Mouse (Mus musculus): ENCODE measurements around the gene Nell1.

Gene Nell1

GRCm38 (mm10) chr7:50549572-50549971, 574.9 kb downstream of the Nell1 start:
- DNase-seq (ENCODE audit: low spot score) = no peak

GRCm38 (mm10) chr7:50551426-50551825, 576.8 kb downstream of the Nell1 start:
- DNase-seq (ENCODE audit: low spot score) = no peak

DNA sequence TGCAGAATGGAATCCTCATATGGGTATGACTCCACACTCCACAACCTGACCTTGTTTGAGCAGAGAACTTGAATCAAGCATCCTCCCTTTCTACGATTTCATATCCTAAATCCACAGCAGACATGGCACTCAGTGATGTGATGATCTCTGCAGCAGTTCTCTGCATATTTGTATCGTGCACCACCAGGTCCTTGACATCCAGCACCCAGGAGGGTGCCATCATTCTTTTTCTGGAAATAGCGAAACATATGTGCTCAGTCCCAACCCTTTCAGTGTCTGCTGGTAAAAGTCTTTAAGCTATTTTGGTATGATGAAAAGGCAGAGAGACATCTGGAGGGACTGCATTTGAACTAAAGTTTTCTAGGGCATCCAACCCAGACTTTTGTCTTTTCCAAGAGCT, 588.0 kb downstream of the Nell1 start:
- DNase-seq (ENCODE audit: low spot score) = no peak

DNA sequence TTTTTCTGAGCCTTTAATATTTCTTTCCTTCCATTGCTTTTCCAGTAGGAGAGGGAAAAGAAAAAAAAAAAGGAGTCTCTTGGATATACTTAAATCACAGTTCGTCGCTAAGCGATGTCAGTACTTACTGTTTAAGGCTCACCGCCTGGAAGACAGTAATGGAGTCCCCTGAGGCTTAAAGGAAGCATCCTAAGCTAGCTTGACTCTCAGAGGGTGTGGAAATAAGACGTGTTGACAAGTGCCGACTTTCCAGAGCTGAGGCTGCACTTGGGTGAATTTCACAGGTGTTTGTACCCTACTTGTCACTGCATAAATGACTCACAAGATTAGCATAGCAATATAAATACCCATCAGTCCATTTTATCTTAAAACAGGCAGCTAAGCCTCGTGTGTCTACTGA, 599.2 kb downstream of the Nell1 start:
- DNase-seq (ENCODE audit: low spot score) = no peak

DNA sequence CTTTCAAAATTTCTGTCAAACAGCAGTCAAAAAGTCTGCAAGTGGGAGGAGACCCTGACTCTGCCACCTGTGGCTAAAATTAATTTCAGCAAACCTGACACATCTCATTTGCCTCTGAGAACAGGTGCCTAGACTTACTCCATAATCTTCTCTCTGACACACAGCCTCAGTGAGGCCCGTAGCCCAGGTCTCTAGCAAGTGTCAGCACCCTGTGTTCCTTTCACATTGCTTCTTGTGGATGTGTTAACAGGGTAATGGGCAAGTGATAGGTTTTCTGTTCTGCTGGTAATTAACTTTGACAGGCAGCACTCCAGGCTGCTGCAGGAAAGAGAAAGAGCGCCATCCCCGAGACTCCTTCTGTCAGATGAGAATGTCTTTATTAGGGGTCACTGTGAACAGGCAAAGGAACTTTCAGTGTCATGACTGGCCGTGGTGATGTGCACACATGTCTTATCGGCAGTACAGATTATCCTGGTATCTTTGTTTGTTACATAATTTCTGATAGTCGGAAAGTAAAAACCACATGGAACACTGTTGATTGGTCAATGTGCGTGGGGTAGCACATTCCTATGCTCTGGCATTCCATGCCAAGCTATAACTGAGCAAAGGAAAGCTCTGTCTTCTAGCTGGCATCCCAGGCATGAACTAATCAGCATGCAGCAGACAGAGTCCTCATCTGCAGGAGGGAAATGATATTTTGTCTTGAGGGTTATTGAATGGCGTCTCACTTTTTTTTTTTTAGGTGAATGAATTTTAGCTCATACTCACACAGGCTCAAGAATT, 614.2 kb downstream of the Nell1 start:
- no peak for DNase-seq (ENCODE audit: low spot score)

DNA sequence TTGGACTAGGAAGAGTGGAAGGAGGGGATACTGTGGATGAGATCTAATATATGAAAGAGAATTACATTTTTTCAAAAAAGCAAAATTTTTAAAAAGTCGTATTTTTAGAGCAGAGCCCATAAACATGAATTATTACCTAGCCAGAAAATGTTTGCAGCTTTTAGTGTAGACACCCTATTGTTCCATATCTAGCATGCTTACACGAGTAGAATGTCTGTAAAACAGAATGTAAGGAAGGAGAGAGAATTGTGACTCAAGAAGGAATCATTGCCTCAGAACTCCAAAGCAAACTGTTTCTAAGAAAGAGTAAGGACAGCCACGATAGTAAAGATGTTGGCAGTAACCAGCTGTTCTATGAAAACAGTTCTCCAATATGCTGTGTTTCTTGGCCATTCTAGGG, 624.2 kb downstream of the Nell1 start, which contains the start of gene 4933405O20Rik:
4933405O20Rik (plus strand) TSS at position 301 of the 400 bp plus-strand sequence.
- no peak for DNase-seq (ENCODE audit: low spot score)

DNA sequence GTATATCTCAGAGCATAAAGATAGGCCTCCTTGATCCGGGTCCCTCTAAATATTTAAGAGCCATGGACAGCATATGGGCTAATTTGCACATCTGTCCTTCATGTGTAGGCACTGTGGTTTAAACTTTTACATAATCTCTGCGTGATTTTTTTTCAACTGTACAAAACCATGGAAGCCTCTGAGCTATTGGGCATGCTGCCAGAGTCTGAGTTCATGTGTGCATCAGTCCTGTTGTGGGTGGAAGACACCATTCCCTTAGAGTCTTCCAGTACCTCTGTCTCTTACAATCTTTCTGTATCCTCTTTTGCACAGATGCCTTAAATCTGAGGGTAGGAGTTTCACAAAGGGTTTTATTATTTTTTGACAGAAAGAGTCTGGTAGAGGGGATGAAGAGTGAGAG, 639.4 kb downstream of the Nell1 start:
- DNase-seq (ENCODE audit: low spot score) = no peak

DNA sequence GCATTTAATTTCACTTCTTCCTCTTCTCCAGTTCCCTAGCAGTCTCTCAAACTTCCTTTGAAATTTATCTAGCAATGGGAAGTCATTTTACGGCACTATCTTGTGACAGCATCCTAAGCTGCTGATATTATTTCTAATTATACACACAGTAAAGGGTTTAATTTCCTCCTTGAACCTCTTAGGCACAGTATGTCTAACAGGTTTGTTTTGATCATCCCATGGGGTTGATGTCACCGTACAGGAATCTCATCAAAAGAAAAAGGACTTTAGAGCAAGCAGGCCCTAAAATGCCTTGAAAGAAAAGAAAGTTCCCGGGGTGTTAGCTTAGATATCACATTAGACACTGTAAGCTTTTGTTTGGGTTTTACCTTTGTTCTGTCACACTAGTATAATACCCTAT, 654.5 kb downstream of the Nell1 start:
- no peak for DNase-seq (ENCODE audit: low spot score)

DNA sequence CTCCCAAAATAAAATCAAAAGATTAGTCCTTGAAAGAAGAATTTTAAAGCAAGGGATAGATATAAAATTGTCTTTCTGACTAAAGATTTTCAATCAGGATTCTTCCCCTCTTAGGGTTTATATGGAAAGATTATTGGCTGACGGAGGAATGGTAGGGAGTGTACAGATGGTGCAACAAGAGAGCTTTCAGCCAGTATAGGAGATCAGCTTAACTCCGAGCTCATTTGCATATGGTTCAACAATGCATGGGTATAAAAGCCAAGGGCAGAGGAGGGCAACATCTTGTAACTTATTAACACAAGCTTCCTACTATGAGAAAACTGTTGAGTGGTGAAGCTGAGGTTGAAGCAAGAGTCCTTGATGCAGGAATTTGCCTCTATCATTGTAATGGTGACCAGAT, 658.5 kb downstream of the Nell1 start:
- DNase-seq (ENCODE audit: low spot score) = no peak

DNA sequence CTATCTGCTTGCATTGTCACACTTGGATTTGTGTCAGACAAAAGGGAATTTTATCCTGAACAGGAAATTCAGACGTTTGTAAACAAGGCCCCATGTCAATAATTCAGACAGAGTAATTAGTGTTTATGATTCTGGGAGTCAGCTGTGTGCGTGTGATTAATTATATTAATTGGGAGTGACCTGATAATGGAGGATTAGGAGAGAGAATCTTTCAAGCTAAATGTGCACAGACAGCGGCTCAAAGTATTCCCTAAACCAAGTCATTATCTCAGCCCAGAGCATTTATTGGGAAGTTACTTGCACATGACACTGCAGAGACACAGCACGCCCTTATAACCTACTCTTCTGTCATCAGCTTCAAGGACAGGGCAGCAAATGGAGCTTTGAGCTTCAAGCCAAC, 697.6 kb downstream of the Nell1 start:
- DNase-seq (ENCODE audit: low spot score) = no peak

DNA sequence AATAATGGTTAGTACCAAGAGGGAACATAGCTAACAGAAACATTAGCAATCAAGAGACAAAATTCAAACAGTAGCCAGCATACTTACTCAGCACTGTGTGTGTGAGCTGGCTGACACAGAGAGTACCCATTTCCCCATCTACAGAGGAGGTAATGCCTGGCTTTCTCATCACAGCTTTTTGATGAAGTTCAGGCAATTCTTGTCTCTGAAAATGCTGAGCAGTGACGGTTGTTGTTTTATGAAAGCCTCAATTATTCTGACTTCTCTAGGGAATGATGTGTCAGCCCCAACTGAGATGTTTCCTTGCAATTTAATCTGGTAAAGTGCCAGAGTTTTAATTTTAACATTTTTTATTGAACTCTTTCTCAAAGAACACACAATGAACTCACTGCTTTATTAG, 700.8 kb downstream of the Nell1 start:
- no peak for DNase-seq (ENCODE audit: low spot score)

DNA sequence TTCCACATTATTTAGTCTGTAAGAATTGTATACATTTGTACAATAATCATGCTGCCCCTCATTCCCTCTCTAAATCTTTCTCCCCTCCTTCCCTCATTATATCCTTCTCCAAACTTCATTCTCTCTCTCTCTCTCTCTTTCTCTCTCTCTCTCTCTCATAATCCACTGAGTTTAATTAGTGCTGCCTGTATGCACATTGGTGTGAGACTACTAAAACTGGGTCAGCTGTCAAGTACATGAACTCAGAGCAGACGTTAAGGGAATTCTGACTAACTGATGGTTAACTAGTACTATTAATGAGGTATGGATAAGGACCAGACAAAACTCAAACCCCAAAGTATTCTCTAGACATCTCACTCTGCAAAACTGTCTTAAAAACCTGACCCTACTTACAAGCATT, 702.8 kb downstream of the Nell1 start:
- DNase-seq (ENCODE audit: low spot score) = no peak

DNA sequence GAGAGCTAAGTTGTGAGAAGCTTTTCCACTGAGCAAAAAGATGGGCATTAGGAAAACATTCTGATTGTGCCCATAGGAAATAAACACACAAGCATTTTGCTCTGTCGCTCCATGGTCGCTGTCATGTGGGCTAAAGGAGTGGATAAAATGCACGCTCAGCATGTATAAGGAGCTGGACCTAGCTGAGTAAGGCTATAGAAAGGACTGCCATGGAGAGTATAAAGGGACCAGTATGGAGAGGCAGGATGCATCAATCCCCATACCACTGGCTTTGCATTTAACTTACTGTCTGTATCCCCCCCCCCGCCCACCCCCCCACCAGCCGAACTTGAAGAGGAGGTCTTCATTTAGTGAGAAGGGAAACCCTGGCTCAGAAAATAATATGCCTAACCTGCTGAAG, 711.7 kb downstream of the Nell1 start:
- DNase-seq (ENCODE audit: low spot score) = no peak

DNA sequence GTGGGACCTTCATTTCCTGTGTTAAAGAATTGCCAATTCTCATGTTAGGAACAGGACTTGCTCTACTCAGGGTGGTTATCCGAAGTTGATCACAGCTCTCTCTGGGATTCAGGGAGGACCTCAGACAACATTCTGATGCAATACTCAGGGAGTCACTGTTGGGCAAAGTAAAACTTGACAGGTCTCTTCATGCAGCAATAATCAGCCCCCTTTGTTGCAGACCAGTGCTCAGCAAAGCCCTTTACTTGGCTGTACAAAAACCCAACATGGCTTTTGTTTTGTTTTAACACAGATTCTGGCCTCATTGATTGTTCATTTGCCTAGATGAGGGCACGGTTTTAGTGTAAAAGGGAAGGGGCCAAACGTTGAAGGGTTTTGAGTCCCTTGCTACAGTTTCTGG, 750.5 kb downstream of the Nell1 start:
- no peak for DNase-seq (ENCODE audit: low spot score)

- DNase-seq (ENCODE audit: low spot score) = no peak
These were observed 756.3 kb downstream of the Nell1 start for GRCm38 (mm10) chr7:50730951-50731350.

DNA sequence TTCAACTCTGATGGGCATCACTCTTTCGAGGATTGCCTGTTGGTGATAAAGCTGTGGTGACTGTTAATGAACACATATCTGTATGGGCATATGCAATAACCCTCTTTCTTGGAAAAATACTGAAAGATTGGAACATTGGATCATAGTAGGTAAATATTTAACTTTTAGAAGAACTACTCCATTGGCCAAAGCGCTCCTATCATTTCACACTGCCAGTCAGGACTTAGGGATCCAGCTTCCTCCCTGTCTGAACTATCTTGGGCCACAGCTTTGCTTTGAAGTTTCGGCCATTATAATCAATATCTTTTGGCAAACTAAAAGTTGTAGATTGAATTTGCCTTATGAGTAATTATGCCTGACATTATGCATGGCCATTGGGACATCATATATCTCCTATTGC, 780.9 kb downstream of the Nell1 start:
- no peak for DNase-seq (ENCODE audit: low spot score)

- no peak for DNase-seq (ENCODE audit: low spot score)
These were observed 781.7 kb downstream of the Nell1 start for GRCm38 (mm10) chr7:50756409-50756808.

GRCm38 (mm10) chr7:50773516-50773915, 798.9 kb downstream of the Nell1 start:
- no peak for DNase-seq (ENCODE audit: low spot score)

DNA sequence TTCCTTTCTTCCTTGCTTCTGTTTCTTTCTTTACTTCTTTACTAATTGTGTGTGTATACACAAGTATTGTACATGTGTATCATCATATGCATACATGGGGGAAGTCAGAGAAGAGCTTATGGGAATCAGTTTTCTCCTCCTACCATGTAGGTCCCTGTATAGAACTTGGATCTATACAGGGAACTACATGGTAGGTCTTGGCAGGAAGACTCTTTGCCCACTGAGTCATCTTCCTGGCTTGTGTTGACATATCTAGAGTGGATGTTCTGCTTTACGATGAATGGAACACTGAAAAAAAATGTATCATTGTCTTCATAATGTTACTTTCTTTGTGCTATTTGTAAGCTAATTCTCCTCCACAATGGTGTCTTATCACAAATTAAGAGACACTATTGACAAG, 806.4 kb downstream of the Nell1 start:
- no peak for DNase-seq (ENCODE audit: low spot score)

DNA sequence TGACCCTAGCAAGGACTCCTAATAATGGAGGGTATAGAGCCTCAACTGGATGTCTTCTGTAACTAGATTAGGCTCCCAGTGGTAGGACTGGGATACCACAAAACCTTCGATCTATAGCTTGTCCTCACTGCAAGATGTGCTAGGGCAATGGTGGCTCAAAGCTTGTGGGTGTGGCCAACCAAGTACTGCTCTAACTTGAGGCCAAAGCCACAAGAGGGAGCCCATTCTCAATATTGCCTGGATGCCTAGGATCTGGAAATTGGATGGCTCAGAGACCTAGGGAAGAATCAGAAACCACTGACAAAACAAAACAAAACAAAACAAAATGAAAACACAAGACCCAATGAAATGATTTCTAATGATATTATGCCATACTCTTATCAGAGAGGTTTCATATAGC, 809.0 kb downstream of the Nell1 start:
- no peak for DNase-seq (ENCODE audit: low spot score)

- DNase-seq (ENCODE audit: low spot score) = no peak
These were observed 851.5 kb downstream of the Nell1 start for GRCm38 (mm10) chr7:50826180-50826579.

DNA sequence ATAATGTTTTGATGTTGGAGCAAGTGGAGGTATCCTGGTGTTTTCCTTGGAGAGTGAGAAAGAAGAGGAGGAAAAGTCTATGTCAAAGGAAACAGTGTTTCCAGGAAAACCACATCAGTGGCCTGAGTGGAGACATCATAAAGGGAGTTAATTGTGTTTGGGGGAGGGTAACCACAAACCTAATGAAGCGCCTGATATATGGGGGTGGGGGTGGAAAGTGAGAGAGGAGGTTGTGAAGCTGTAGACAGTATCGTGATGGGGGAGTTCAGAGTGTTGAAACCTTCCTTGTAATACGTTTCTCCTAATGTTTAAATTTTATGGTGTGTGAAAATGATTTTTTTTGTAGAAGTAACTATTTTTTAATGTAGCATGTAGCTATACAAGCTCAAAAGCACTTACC, 858.1 kb downstream of the Nell1 start:
- DNase-seq (ENCODE audit: low spot score) = no peak

GRCm38 (mm10) chr7:50842646-50843045, 868.0 kb downstream of the Nell1 start:
- DNase-seq (ENCODE audit: low spot score) = no peak

GRCm38 (mm10) chr7:50847921-50848320, 873.3 kb downstream of the Nell1 start:
- no peak for DNase-seq (ENCODE audit: low spot score)

Measured in urinary bladder, postnatal 25 days (tissue).